Mouse (Mus musculus) MEL (cell line): Measurements from ENCODE around the gene Etv5.

Experiments
- CTCF ChIP-seq, 3 experiments: IDR thresholded peaks in 2 of 3; conservative IDR thresholded peaks in 1 of 3; 2 replicates each; pipeline ENCODE4 v1.5.1; 2011 to 2012; ENCODE audit warnings: low read length in 3 of 3, low read depth in 2 of 3, mild to moderate bottlenecking in 2 of 3, improper control_type of control experiment in 1 of 3, inconsistent platforms in 1 of 3, mixed read lengths in 1 of 3, moderate library complexity in 1 of 3; ENCODE audit not compliant: control insufficient read depth in 1 of 3, insufficient read depth in 1 of 3, poor library complexity in 1 of 3, severe bottlenecking in 1 of 3
- EP300 ChIP-seq, 2 experiments: IDR thresholded peaks; 2 replicates each; pipeline ENCODE4 v1.6.1; 2011; ENCODE audit warnings: improper control_type of control experiment in 2 of 2, low read length in 2 of 2, low read depth in 1 of 2, mild to moderate bottlenecking in 1 of 2
- GATA1 ChIP-seq: IDR thresholded peaks from 2 replicates; pipeline ENCODE4 v1.6.1; 2011; ENCODE audit warnings: low read depth, low read length, improper control_type of control experiment
- JUND ChIP-seq: IDR thresholded peaks from 2 replicates; pipeline ENCODE4 v1.6.1; 2011; ENCODE audit warnings: low read depth, mild to moderate bottlenecking, improper control_type of control experiment, low read length
- POLR2A ChIP-seq, 2 experiments: IDR thresholded peaks; 2 replicates each; pipeline ENCODE4 v1.6.1; 2011 to 2012; ENCODE audit warnings: low read length in 2 of 2, mild to moderate bottlenecking in 2 of 2, control low read depth in 1 of 2, improper control_type of control experiment in 1 of 2, low read depth in 1 of 2, moderate library complexity in 1 of 2; ENCODE audit not compliant: control insufficient read depth in 1 of 2, insufficient read depth in 1 of 2, poor library complexity in 1 of 2
- USF1 ChIP-seq: IDR thresholded peaks from 2 replicates; pipeline ENCODE4 v1.6.1; 2014; ENCODE audit warnings: low read depth, mild to moderate bottlenecking, inconsistent platforms, low read length, improper control_type of control experiment, moderate library complexity
- ZC3H11A ChIP-seq: IDR thresholded peaks from 2 replicates; pipeline ENCODE4 v1.6.1; 2012; ENCODE audit warnings: low read depth, mild to moderate bottlenecking, inconsistent platforms, low read length, improper control_type of control experiment

DNA sequence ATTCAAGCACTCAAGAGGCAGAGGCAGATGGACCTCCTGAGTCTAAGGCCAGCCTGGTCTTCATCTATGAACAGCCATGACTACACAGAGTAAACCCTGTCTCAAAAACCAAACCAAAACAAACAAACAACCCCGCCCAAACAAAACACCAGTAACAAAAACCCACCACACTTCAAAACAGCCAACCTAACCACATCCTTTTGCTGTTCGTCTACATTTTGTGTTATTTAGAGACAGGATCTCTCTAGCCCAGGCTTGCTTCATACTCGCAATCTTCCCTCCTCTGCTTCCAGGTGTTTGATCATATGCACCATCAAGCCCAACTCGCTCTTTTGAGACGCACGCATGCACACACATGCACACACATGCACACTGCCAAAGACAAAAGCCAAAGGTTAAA lies 51.8 kb downstream of the Etv5 start:
- no peak for TF ChIP-seq CTCF (IDR thresholded peaks at IDR 0.05 in 2 of 3, conservative IDR thresholded peaks at IDR 0.05 in 1 of 3; ENCODE audit: control insufficient read depth in 1 of 3, insufficient read depth in 1 of 3, low read depth in 2 of 3, low read length in 3 of 3, poor library complexity in 1 of 3, severe bottlenecking in 1 of 3)
- TF ChIP-seq POLR2A (IDR thresholded peaks at IDR 0.05; ENCODE audit: control insufficient read depth in 1 of 2, insufficient read depth in 1 of 2, low read depth in 1 of 2, low read length in 2 of 2, poor library complexity in 1 of 2), result no peak
- TF ChIP-seq EP300 (IDR thresholded peaks at IDR 0.05; ENCODE audit: low read depth in 1 of 2, low read length in 2 of 2), result no peak
- TF ChIP-seq JUND, result no peak
- no peak for TF ChIP-seq USF1
- TF ChIP-seq ZC3H11A, result no peak
- TF ChIP-seq GATA1, result no peak
